Mouse (Mus musculus) liver, embryonic 12.5 days (tissue): ENCODE data around the gene Trpm6. TPM values are rescaled to one million over a fixed set of nuclear protein-coding genes. Genes with fewer than 3 reads are reported as not detected.

Experiments
- ATAC-seq: fragments of 200-750 bp; cut with Nextera tagmentation; 2 replicates; pipeline ENCODE4 v1.8.0; 2017; ENCODE audit warnings: moderate number of reproducible peaks, mild to moderate bottlenecking, moderate library complexity
- H3K27ac ChIP-seq: fragments of 300-500 bp; sonication (generic); 2 replicates; pipeline ENCODE4 v1.5.1; 2016; ENCODE audit warnings: mild to moderate bottlenecking
- H3K27me3 ChIP-seq: fragments of 300-500 bp; sonication (generic); replicated peaks from 2 replicates; pipeline ENCODE4 v1.6.1; 2016; ENCODE audit warnings: mild to moderate bottlenecking, moderate library complexity
- H3K36me3 ChIP-seq: fragments of 300-500 bp; sonication (generic); 2 replicates; pipeline ENCODE4 v1.6.1; 2016; ENCODE audit warnings: mild to moderate bottlenecking, moderate library complexity
- H3K4me1 ChIP-seq: fragments of 300-500 bp; sonication (generic); 2 replicates; pipeline ENCODE4 v1.6.1; 2016
- H3K4me2 ChIP-seq: fragments of 300-500 bp; sonication (generic); 2 replicates; pipeline ENCODE4 v1.6.1; 2016; ENCODE audit warnings: mild to moderate bottlenecking, moderate library complexity
- H3K4me3 ChIP-seq: fragments of 300-500 bp; sonication (generic); 2 replicates; pipeline ENCODE4 v1.5.1; 2016; ENCODE audit warnings: mild to moderate bottlenecking, moderate library complexity
- H3K9ac ChIP-seq: fragments of 300-500 bp; sonication (generic); 2 replicates; pipeline ENCODE4 v1.6.1; 2016; ENCODE audit warnings: mild to moderate bottlenecking, moderate library complexity
- H3K9me3 ChIP-seq: fragments of 300-500 bp; sonication (generic); replicated peaks from 2 replicates; pipeline ENCODE4 v1.6.1; 2016; ENCODE audit warnings: mild to moderate bottlenecking, moderate library complexity
- WGBS: fragments of 180-500 bp; shearing (Covaris S2); methylation state at CpG from one replicate; pipeline ENCODE4 v1.1.7; 2016; ENCODE audit not compliant: insufficient replicate concordance; 5-methylcytosine and 5-hydroxymethylcytosine counted together
- polyA plus RNA-seq: library from polyadenylated mRNA; unstranded; fragments of >200 nt; fragmentation: Nextera tagmentation; extraction: Ambion mirVana; gene quantifications from 2 replicates; pipeline ENCODE4 v1.2.1, GENCODE M21; 2016

Trpm6 gene
- polyA plus RNA-seq, 1 experiment from 2014 or later = not detected

DNA sequence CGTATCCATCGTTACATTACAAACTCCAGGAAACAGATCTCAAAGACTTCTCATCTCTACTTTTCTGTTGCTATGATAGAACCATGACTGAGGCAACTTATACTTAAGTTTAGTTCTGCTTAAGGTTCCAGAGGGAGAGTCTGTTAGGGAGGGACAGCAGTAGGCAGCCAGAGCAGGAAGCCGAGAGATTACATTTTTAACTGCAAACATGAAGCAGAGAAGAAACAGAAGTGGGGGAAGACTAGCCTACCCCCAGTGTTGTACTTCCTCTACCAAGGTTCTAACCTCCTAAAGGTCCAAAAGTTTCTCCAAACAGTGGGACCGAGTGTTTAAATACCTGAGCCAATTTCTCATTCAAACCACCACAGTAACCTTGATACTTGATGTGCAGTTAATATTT, 13.9 kb upstream of the Trpm6 start:
- Histone ChIP-seq H3K9me3 (no peaks in the 10 kb centered on the region), H3K27ac (no peak overlapping the region), H3K4me1 (peaks cover 14% of the 10 kb centered on the region), H3K4me2 (no peak overlapping the region), H3K27me3 (no peaks in the 10 kb centered on the region), H3K9ac (no peak overlapping the region), H3K36me3 (no peaks in the 10 kb centered on the region), H3K4me3 (no peak overlapping the region)
- ATAC-seq = no peak
- WGBS = 73% methylated on average over 4 of the region's 4 CpGs

DNA sequence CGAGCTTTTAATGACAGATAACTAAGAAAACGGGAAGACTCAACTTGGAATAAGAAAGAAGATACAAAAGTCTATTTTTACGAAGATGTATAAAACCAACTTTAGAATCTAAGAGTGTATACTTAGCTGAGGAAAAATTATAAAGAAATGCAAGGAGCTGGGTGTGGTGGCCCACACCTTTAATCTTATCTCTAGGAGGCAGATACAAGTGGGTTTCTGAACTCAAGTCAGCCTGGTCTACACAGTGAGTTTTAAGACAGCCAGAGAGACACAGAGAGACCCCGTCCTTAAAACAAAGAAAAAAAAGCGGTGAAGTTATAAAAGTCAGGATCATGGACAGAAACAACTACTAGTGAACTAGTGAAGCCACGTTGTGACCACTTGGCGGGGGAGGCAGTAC, 10.6 kb upstream of the Trpm6 start:
- WGBS = 63% methylated on average over 7 of the region's 7 CpGs
- no peaks in the 10 kb centered on the region for H3K27me3 ChIP-seq
- H3K4me1 ChIP-seq = peaks cover 14% of the 10 kb centered on the region
- no peaks in the 10 kb centered on the region for H3K36me3 ChIP-seq
- no peak overlapping the region for H3K9ac ChIP-seq
- no peak overlapping the region for H3K27ac ChIP-seq
- peak overlapping the region; percentile 36 for H3K4me2 ChIP-seq
- H3K9me3 ChIP-seq = no peaks in the 10 kb centered on the region
- ATAC-seq = peak; percentile 79
- no peak overlapping the region for H3K4me3 ChIP-seq

DNA sequence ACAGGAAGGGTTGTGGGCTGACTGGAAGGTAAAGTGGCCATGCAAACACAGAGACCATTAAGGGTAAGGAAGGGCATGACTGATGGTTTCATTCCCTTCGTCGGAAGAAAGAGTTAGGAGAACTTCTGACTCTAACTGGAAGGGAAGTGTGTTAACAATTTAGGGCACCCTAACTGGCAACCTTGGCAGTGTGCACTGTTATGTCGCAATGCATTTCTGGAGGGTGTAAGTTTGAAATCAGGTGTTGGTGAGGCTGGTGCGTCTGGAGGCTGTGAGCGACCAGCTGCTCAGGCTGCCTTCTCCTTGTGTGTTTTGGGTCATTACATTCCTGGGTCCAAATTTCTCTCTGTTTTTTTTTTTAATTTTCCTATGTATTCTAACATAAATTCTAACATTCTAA, 5.8 kb upstream of the Trpm6 start:
- Histone ChIP-seq H3K4me2 (no peak overlapping the region), H3K27ac (no peak overlapping the region), H3K9ac (no peak overlapping the region), H3K36me3 (no peaks in the 10 kb centered on the region), H3K4me3 (no peak overlapping the region), H3K4me1 (peaks cover 6% of the 10 kb centered on the region), H3K9me3 (no peaks in the 10 kb centered on the region), H3K27me3 (0 out of 2 replicates have a peak, but pooled peaks cover 5% of the 10 kb centered on the region)
- ATAC-seq = no peak
- 66% methylated on average over 5 of the region's 5 CpGs for WGBS

DNA sequence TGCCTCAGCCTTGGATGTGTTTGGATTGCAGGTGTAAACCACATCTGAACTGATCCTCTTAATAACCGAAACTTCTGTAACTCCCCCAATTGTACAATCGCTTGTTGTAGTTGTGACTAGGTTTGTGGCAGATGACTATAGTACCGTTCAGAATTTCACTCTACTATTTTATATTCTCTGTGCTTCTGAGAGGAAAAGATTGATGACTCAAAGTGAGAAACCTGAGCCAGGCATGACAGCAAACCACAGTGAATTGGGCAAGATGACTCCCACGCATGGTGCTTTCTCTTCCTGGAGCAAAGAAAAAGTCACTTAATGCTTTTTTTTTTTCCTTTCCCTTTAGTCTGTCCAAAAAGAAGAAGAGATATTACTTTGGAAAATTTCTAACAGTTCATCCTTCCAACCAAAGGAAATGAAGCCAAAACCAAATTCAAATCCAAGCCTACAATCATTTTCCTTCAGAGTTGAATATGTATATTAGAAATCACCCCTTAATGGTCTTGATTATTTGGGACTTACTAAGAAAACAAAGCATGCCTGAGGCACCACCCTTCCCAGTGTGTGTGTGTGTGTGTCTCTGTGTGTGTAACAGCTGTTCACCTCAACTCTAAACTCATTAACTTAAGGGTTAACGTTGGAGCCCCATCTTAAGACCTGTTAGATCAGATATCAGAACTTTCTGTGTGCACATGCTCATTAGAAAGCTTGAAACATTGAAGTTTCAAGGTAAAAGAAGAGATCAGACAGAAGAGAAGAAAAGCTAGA, 3.0 kb upstream of the Trpm6 start:
- H3K9ac ChIP-seq = no peak overlapping the region
- no peak overlapping the region for H3K27ac ChIP-seq
- H3K4me3 ChIP-seq = no peak overlapping the region
- peaks cover 24% of the 10 kb centered on the region for H3K27me3 ChIP-seq
- no peaks in the 10 kb centered on the region for H3K36me3 ChIP-seq
- 73% methylated on average over 5 of the region's 5 CpGs for WGBS
- ATAC-seq = no peak
- no peak overlapping the region for H3K4me2 ChIP-seq
- H3K4me1 ChIP-seq = 0 out of 2 replicates have a peak, but pooled peaks cover 5% of the 10 kb centered on the region
- H3K9me3 ChIP-seq = no peaks in the 10 kb centered on the region

DNA sequence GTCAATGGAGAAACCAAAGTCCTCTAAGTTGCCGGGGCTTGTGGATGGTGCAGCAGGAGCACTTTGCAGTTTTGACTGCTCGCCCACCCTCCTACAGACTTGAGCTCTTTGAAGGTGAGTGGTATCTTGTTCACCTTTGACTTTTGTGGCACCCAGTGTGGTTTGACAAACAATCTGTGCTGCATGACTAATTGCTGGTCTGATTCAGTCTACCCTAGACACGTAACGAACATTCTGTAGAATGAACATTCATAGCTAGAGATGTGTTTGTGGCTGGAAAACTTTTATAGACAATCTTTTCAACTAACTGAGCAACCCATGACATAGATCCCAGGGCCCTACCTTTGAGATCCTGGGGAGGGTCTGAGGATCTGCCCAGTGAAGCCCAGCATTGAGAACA, 2.4 kb upstream of the Trpm6 start:
- no peaks in the 10 kb centered on the region for H3K9me3 ChIP-seq
- WGBS = 76% methylated on average over 4 of the region's 4 CpGs
- H3K4me1 ChIP-seq = 0 out of 2 replicates have a peak, but pooled peaks cover 5% of the 10 kb centered on the region
- no peak overlapping the region for H3K4me2 ChIP-seq
- H3K9ac ChIP-seq = no peak overlapping the region
- H3K36me3 ChIP-seq = no peaks in the 10 kb centered on the region
- no peak overlapping the region for H3K27ac ChIP-seq
- H3K27me3 ChIP-seq = peaks cover 24% of the 10 kb centered on the region
- no peak overlapping the region for H3K4me3 ChIP-seq
- ATAC-seq = no peak

DNA sequence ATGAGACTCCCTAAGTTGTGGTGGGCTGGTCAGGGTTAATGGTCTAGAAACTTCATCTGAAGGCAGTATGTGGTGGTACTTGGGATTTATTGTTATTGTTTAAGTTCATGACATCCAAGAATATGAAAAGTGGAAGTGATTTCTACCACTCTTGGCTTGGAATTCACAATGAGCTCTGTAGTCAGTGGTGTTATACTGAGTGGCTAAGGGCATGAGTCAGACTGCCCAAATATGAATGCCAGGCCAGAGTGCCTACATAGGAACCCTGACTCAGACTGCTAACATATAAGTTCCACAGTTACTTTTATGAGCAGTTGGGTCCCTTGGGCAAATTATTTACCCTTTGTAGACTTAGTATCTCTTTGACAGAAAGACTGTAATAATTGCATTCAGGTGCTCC, 7.4 kb downstream of the Trpm6 start:
- Histone ChIP-seq H3K27ac (no peak overlapping the region), H3K4me1 (peaks cover 13% of the 10 kb centered on the region), H3K36me3 (no peaks in the 10 kb centered on the region), H3K4me2 (no peak overlapping the region), H3K9me3 (no peaks in the 10 kb centered on the region), H3K27me3 (no peaks in the 10 kb centered on the region), H3K9ac (no peak overlapping the region), H3K4me3 (no peak overlapping the region)
- ATAC-seq = no peak

DNA sequence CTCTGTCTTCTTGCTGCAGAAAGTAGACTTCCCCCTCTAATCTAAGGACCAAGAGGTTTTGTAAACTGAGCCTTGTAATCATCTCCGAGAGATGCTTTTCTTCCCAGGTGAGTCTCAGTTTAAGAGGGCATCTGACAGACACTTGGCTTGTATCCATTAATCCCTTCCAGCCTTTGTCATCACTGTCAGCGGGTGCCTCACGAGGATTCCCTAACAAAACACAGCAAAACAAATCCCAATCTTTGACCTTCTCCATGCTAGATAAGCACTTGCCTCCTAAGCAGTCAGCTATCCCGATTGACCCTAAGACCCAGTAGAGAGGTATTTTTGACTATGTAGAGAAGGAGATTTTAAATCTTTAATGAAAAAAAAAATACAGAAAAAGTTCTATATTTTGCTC, 7.9 kb downstream of the Trpm6 start:
- H3K36me3 ChIP-seq = no peaks in the 10 kb centered on the region
- H3K9me3 ChIP-seq = no peaks in the 10 kb centered on the region
- H3K4me3 ChIP-seq = no peak overlapping the region
- no peak overlapping the region for H3K9ac ChIP-seq
- H3K4me1 ChIP-seq = peaks cover 13% of the 10 kb centered on the region
- WGBS = 54% methylated on average over 4 of the region's 4 CpGs
- no peaks in the 10 kb centered on the region for H3K27me3 ChIP-seq
- no peak overlapping the region for H3K27ac ChIP-seq
- ATAC-seq = no peak
- no peak overlapping the region for H3K4me2 ChIP-seq

DNA sequence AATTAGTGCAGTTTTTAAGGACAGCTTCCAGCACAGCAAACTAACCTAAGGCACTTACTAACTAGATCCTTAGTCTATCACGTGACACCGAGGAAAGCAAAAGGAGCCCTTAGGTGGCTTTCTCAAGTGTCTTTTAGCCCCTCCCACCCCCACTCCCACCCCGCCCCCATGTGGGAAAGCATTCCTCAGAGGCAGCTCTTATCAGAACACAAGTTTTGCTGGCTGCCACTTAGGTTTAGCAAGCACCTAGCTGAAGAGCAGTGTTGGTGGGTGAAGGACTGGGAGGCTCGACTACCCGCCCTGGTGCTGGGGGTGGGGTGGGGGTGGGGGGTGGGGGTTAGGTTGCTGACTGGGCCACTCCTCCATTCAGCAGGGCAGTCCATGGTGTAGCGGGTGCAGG, 8.5 kb downstream of the Trpm6 start:
- no peak for ATAC-seq

DNA sequence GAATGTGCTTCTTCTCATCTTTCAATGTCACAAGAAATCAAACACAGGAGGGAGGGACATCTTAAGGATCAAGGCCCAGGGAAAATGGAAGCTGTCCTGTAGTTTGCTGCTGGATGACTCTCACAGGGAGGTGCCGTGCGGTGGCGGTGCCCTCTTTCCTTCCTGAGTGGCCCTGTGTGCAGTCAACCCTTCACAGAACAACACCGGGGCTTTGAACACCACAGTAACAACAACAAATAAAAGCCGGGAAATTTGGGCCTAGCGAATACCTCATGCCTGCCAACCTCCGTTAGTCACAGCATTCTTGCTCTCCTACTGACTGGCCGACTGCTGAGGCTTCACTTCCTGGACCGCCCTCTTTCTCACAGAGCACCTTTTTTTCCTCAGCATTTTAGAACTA, 9.1 kb downstream of the Trpm6 start:
- Histone ChIP-seq H3K27ac (no peak overlapping the region), H3K9me3 (no peaks in the 10 kb centered on the region), H3K4me2 (no peak overlapping the region), H3K4me3 (no peak overlapping the region), H3K4me1 (peaks cover 13% of the 10 kb centered on the region), H3K9ac (no peak overlapping the region), H3K36me3 (no peaks in the 10 kb centered on the region), H3K27me3 (no peaks in the 10 kb centered on the region)
- WGBS = 67% methylated on average over 9 of the region's 9 CpGs
- no peak for ATAC-seq

More for the DNA sequence above, 8.5 kb downstream of the Trpm6 start:
- Histone ChIP-seq H3K27me3 (no peaks in the 10 kb centered on the region), H3K4me1 (peaks cover 13% of the 10 kb centered on the region), H3K4me2 (no peak overlapping the region), H3K9ac (no peak overlapping the region), H3K36me3 (no peaks in the 10 kb centered on the region), H3K27ac (no peak overlapping the region), H3K4me3 (no peak overlapping the region), H3K9me3 (no peaks in the 10 kb centered on the region)
- 29% methylated on average over 6 of the region's 6 CpGs for WGBS

DNA sequence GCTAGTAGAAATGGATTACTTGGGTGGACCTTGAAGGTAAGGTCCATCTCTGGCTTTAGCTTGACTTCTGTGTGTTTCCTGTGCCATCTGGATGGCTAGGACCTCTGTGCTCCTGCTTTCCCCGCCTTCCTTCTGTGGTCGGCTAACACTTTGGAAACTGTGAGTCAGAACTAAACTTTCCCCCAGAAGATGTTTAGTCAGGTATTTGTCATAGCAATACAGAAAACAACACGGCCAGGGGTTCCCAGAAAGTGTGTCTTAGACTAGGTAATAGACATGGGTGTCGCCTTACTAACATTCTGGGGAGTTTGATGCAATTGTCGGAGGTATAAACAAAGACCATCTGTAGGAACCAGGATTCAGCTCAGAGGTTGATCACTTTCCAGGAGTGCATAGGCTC, 16.6 kb downstream of the Trpm6 start:
- Histone ChIP-seq H3K36me3 (no peaks in the 10 kb centered on the region), H3K9me3 (no peaks in the 10 kb centered on the region), H3K4me1 (peaks cover under 1% of the 10 kb centered on the region), H3K9ac (no peak overlapping the region), H3K4me2 (no peak overlapping the region), H3K27me3 (no peaks in the 10 kb centered on the region), H3K27ac (no peak overlapping the region), H3K4me3 (no peak overlapping the region)
- 61% methylated on average over 5 of the region's 5 CpGs for WGBS
- no peak for ATAC-seq

DNA sequence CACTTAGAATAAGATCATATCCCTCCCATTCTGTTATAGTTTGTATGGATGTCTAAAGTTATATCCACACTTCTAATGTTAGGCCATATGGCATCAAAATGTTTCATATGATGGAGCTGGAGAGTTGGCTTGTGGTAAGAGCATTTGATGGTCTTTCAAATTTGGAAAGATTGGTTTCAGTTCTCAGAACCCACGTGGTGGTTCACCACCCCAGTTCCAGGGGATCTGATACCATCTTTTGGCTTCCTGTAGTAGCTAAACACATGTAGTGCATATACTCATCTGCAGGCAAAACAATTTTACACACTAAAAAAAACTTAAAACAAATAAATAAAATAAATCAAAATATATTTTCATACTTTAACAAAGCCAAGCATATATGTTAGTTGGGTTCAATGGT, 21.3 kb downstream of the Trpm6 start:
- H3K4me3 ChIP-seq = no peak overlapping the region
- no peak overlapping the region for H3K4me2 ChIP-seq
- no peak overlapping the region for H3K27ac ChIP-seq
- no peaks in the 10 kb centered on the region for H3K27me3 ChIP-seq
- H3K36me3 ChIP-seq = no peaks in the 10 kb centered on the region
- H3K9me3 ChIP-seq = no peaks in the 10 kb centered on the region
- H3K4me1 ChIP-seq = no peaks in the 10 kb centered on the region
- WGBS = 20% methylated on average over 1 of the region's 1 CpGs
- no peak for ATAC-seq
- H3K9ac ChIP-seq = no peak overlapping the region

DNA sequence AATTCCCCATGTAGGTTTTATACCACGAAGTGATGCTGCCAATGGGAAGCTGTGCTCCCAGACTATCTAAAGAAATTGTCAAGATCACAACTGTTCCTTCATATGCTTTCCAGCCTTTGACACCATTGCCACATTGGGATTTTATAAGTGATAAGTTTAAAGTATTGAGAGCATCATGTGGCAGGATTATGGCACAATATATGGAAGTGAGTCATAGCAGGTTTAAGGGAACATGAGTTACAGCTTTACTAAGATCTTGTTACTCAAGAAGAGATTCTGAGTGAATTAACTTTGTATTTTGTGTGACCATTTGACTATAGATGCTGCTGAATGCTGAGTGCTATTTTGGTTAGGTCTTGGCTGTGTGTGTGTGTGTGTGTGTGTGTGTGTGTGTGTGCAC, 21.8 kb downstream of the Trpm6 start:
- Histone ChIP-seq H3K27me3 (no peaks in the 10 kb centered on the region), H3K36me3 (no peaks in the 10 kb centered on the region), H3K9me3 (no peaks in the 10 kb centered on the region), H3K9ac (no peak overlapping the region), H3K4me3 (no peak overlapping the region), H3K4me2 (no peak overlapping the region), H3K27ac (no peak overlapping the region), H3K4me1 (no peaks in the 10 kb centered on the region)
- ATAC-seq = no peak
- 63% methylated on average over 1 of the region's 1 CpGs for WGBS

DNA sequence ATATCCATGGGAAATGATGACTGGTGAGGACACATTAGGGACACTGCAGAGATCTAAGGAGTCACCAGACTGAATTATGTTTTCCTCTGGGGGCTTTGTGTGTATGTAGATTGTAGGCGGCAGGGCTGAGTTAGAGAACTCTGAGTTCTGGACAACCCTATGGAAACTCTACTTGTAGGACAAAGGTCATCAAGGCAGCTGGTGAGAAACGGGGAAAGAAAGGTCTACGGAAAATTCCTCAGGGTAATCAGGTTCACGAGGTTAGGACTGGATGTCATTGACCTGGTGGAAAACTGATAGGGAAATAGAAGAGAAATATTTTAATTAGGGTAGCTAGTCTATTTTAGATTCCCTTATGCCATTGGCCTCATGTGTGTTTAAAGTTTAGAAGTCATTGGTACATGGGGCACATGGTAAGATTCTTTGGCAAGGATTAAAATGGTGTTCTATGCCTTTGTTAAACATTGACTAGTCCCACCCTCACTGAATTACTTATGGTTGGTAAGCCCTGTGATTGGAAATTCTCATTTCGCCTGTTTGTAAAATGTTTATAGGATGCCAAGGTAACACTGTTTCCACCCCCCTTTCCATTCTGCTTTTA, 23.2 kb downstream of the Trpm6 start:
- 74% methylated on average over 5 of the region's 5 CpGs for WGBS
- Histone ChIP-seq H3K4me2 (no peak overlapping the region), H3K9ac (no peak overlapping the region), H3K4me1 (no peaks in the 10 kb centered on the region), H3K27ac (no peak overlapping the region), H3K27me3 (no peaks in the 10 kb centered on the region), H3K4me3 (no peak overlapping the region), H3K36me3 (no peaks in the 10 kb centered on the region), H3K9me3 (no peaks in the 10 kb centered on the region)
- ATAC-seq = no peak
